Mouse (Mus musculus) spleen, adult 2 months (tissue): Measurements from ENCODE around the gene Sarnp.

Experiments
- CTCF ChIP-seq: fragments of 200-500 bp; IDR thresholded peaks from 2 replicates; pipeline ENCODE4 v1.5.1; 2011; ENCODE audit warnings: mild to moderate bottlenecking, inconsistent platforms; ENCODE audit not compliant: insufficient read depth, insufficient read length, insufficient replicate concordance; ENCODE audit errors: extremely low read depth
- POLR2A ChIP-seq: fragments of 200-500 bp; IDR thresholded peaks from 2 replicates; pipeline ENCODE4 v1.6.1; 2011; ENCODE audit warnings: low read depth, low read length, inconsistent platforms

- no peak for TF ChIP-seq CTCF
- TF ChIP-seq POLR2A = no peak
These were observed 14.2 kb upstream of the Sarnp start for GRCm38 (mm10) chr10:128802956-128803355.
